8 mouse cellular contexts compared by ENCODE assay signal in genomic region chr10:102511807-102512461, GRCm38 (mm10). TPM values are rescaled to one million over a fixed set of nuclear protein-coding genes. Genes with fewer than 3 reads are reported as not detected.
DNase-seq lines count a peak whose midpoint lies in the region; ATAC-seq and TF ChIP-seq lines count a peak whose summit lies in the region.

Gene Rassf9 (plus strand): TSS chr10:102512222.

- H3K4me3 ChIP-seq in cerebellum, adult 2 months (replicated peaks; ENCODE audit: insufficient read depth, low read depth, low read length), result no peak within 1 kb of the TSS
- peak within 1 kb of the TSS; percentile 29 for H3K4me3 ChIP-seq in intestine, embryonic 14.5 days (ENCODE audit: low read depth, low read length)
- H3K4me3 ChIP-seq in liver, postnatal 0 days (ENCODE audit: low read depth, low read length), result no peak within 1 kb of the TSS
- no peak within 1 kb of the TSS for H3K4me3 ChIP-seq in neural tube, embryonic 15.5 days (replicated peaks)

- peak within 1 kb of the TSS; percentile 21; the same call in 1 of the 2 replicates for H3K27ac ChIP-seq in cerebellum, adult 2 months (ENCODE audit: insufficient read depth, low read length)
- peak within 1 kb of the TSS; percentile 70 for H3K27ac ChIP-seq in intestine, embryonic 14.5 days (ENCODE audit: low read depth)
- H3K27ac ChIP-seq in liver, postnatal 0 days (ENCODE audit: low read depth), result no peak within 1 kb of the TSS
- H3K27ac ChIP-seq in neural tube, embryonic 15.5 days (replicated peaks), result no peak within 1 kb of the TSS

- WGBS in cerebellum, adult 2 months, result 14% methylated on average over 5 of the region's 5 CpGs
- 4% methylated on average over 5 of the region's 5 CpGs for WGBS in intestine, embryonic 14.5 days
- WGBS in liver, postnatal 0 days (ENCODE audit: insufficient replicate concordance), result 23% methylated on average over 5 of the region's 5 CpGs
- WGBS in neural tube, embryonic 15.5 days, result 13% methylated on average over 5 of the region's 5 CpGs

- H3K4me2 ChIP-seq in intestine, embryonic 14.5 days (ENCODE audit: low read length), result peak within 1 kb of the TSS; percentile 45
- no peak within 1 kb of the TSS for H3K4me2 ChIP-seq in liver, postnatal 0 days (ENCODE audit: low read depth, low read length)
- H3K4me2 ChIP-seq in neural tube, embryonic 15.5 days, result peak within 1 kb of the TSS; percentile 9

- TF ChIP-seq EP300 in liver, postnatal 0 days (IDR thresholded peaks at IDR 0.05; ENCODE audit: low read depth), result no peak

- peak within 1 kb of the TSS; percentile 34 for H3K9ac ChIP-seq in intestine, embryonic 14.5 days (ENCODE audit: low read length)
- no peak within 1 kb of the TSS for H3K9ac ChIP-seq in liver, postnatal 0 days (replicated peaks)
- H3K9ac ChIP-seq in neural tube, embryonic 15.5 days (replicated peaks), result no peak within 1 kb of the TSS

- no peaks in the 10 kb centered on the region for H3K36me3 ChIP-seq in intestine, embryonic 14.5 days (ENCODE audit: control insufficient read depth, insufficient read depth, low read length)
- H3K36me3 ChIP-seq in liver, postnatal 0 days (replicated peaks; ENCODE audit: insufficient read depth, low read length), result no peaks in the 10 kb centered on the region
- no peaks in the 10 kb centered on the region for H3K36me3 ChIP-seq in neural tube, embryonic 15.5 days

- H3K27me3 ChIP-seq in cerebellum, adult 2 months (ENCODE audit: control insufficient read depth, insufficient read depth, low read length), result no peaks in the 10 kb centered on the region; the same call in 1 of the 2 replicates
- H3K27me3 ChIP-seq in intestine, embryonic 14.5 days (replicated peaks; ENCODE audit: control insufficient read depth, insufficient read depth, low read length), result no peaks in the 10 kb centered on the region
- H3K27me3 ChIP-seq in liver, postnatal 0 days (ENCODE audit: insufficient read depth, low read length), result no peaks in the 10 kb centered on the region
- H3K27me3 ChIP-seq in neural tube, embryonic 15.5 days (replicated peaks), result no peaks in the 10 kb centered on the region

- no peak for TF ChIP-seq CTCF in cerebellum, adult 2 months (IDR thresholded peaks at IDR 0.05; ENCODE audit: borderline replicate concordance, insufficient read depth, low read depth, low read length)
- no peak for TF ChIP-seq CTCF in liver, postnatal 0 days (IDR thresholded peaks at IDR 0.05; ENCODE audit: low read depth)

- peak in 1 of 2 experiments; percentile 1 for DNase-seq in cerebellum, adult 2 months
- DNase-seq in cerebellum, adult 9-10 months, result no peak
- DNase-seq in intestine, embryonic 14.5 days (ENCODE audit: low spot score), result peak; percentile 63
- DNase-seq in liver, postnatal 0 days, result no peak
- no peak for DNase-seq in gastrocnemius, adult 18-20 months (ENCODE audit: low spot score)
- DNase-seq in thymus, postnatal 10 days (ENCODE audit: low spot score in 2 of 2), result no peak

- H3K9me3 ChIP-seq in intestine, embryonic 14.5 days (ENCODE audit: control insufficient read depth, low read length), result no peaks in the 10 kb centered on the region
- no peaks in the 10 kb centered on the region for H3K9me3 ChIP-seq in liver, postnatal 0 days (ENCODE audit: low read length)
- H3K9me3 ChIP-seq in neural tube, embryonic 15.5 days (replicated peaks), result no peaks in the 10 kb centered on the region

- ATAC-seq in granulocyte monocyte progenitor cell, adult 5-6 weeks (replicated peaks; ENCODE audit: poor library complexity, severe bottlenecking), result peak; percentile 82
- ATAC-seq in intestine, embryonic 14.5 days (replicated peaks; ENCODE audit: low FRiP score, low TSS enrichment, low read depth), result peak; percentile 82
- 0 out of 2 replicates have a peak, but pooled peaks have one; percentile 33 for ATAC-seq in liver, postnatal 0 days
- no peak for ATAC-seq in neural tube, embryonic 15.5 days (ENCODE audit: low FRiP score)

- 0 out of 2 replicates have a peak, but pooled peaks cover 4% of the 10 kb centered on the region for H3K4me1 ChIP-seq in cerebellum, adult 2 months (ENCODE audit: control insufficient read depth, insufficient read depth, low read length)
- H3K4me1 ChIP-seq in intestine, embryonic 14.5 days (replicated peaks; ENCODE audit: control insufficient read depth, insufficient read depth, low read length), result no peaks in the 10 kb centered on the region
- H3K4me1 ChIP-seq in liver, postnatal 0 days (ENCODE audit: insufficient read depth), result no peaks in the 10 kb centered on the region
- no peaks in the 10 kb centered on the region; the same call in 1 of the 2 replicates for H3K4me1 ChIP-seq in neural tube, embryonic 15.5 days

- TF ChIP-seq POLR2A in cerebellum, adult 2 months (IDR thresholded peaks at IDR 0.05; ENCODE audit: borderline replicate concordance, insufficient read depth, low read length), result no peak

RNA-seq across cellular contexts. Expression of gene Rassf9, which starts in this region (rescaled TPM):
- 1.0 and 1.4 TPM in 2 replicates for polyA plus RNA-seq in cerebellum, adult 2 months (2012; rRNA removed)
- not detected in 2 replicates for total RNA-seq in granulocyte monocyte progenitor cell, adult 5-6 weeks (2014; fragmentation: Nextera tagmentation)
- not detected in 2 replicates for total RNA-seq in granulocyte monocyte progenitor cell, adult 5-6 weeks (2017)
- polyA plus RNA-seq in intestine, embryonic 14.5 days (2014; fragmentation: Nextera tagmentation; extraction: Ambion mirVana), result 3.2 and 3.5 TPM in 2 replicates
- polyA plus RNA-seq in liver, postnatal 0 days (2015; fragmentation: Nextera tagmentation; extraction: Ambion mirVana), result 0.20 TPM in 2 replicates
- 2.0 and 3.1 TPM in 2 replicates for polyA plus RNA-seq in neural tube, embryonic 15.5 days (2015; fragmentation: Nextera tagmentation; extraction: Ambion mirVana)
- 1 to 10 TPM; 1.3 to 3.9 TPM for total RNA-seq in gastrocnemius, adult 18-20 months (2021)

Comparison
In these comparisons a context has a peak if more than half of its experiments do, and no peak if none do; other contexts are left out.
1. Peak in ATAC-seq in granulocyte monocyte progenitor cell, adult 5-6 weeks; RNA of the gene not detected or under 1 TPM.
2. Peak in ATAC-seq in liver, postnatal 0 days; RNA of the gene not detected or under 1 TPM.
3. H3K27ac ChIP-seq: peak in cerebellum, adult 2 months (single experiment) and intestine, embryonic 14.5 days (single experiment); none in liver, postnatal 0 days (single experiment) and neural tube, embryonic 15.5 days (single experiment).